Mouse (Mus musculus): ENCODE measurements around the gene Tenm3. TPM values are rescaled to one million over a fixed set of nuclear protein-coding genes. Genes with fewer than 3 reads are reported as not detected.

Gene Tenm3
- polyA plus RNA-seq, 1 experiment = 2.3 TPM

GRCm38 (mm10) chr8:48655381-48656043 is 188.2 kb downstream of the Tenm3 start:
- Histone ChIP-seq H3K36me3 (ENCODE audit: control insufficient read depth, insufficient read depth, low read length) (no peaks in the 10 kb centered on the region), H3K4me3 (ENCODE audit: control insufficient read depth, insufficient read depth, low read length) (no peak overlapping the region), H3K4me1 (replicated peaks; ENCODE audit: control insufficient read depth, insufficient read depth, low read length) (no peaks in the 10 kb centered on the region), H3K27ac (ENCODE audit: control insufficient read depth, insufficient read depth, low read length) (no peak overlapping the region), H3K27me3 (ENCODE audit: control insufficient read depth, insufficient read depth, low read length) (no peaks in the 10 kb centered on the region)
- WGBS = 80% methylated on average over 15 of the region's 15 CpGs
- DNase-seq = no peak
- no peak for TF ChIP-seq CTCF (IDR thresholded peaks at IDR 0.05; ENCODE audit: borderline replicate concordance, control insufficient read depth, extremely low read depth, insufficient read depth, low read length, poor library complexity)
- no peak for TF ChIP-seq POLR2A (IDR thresholded peaks at IDR 0.05; ENCODE audit: control insufficient read depth, extremely low read depth, insufficient read depth, low read length, poor library complexity)

GRCm38 (mm10) chr8:48649845-48650244 is 193.9 kb downstream of the Tenm3 start:
- no peak overlapping the region for H3K4me3 ChIP-seq (ENCODE audit: control insufficient read depth, insufficient read depth, low read length)
- no peak for DNase-seq
- H3K4me1 ChIP-seq (replicated peaks; ENCODE audit: control insufficient read depth, insufficient read depth, low read length) = no peaks in the 10 kb centered on the region
- no peaks in the 10 kb centered on the region for H3K27me3 ChIP-seq (ENCODE audit: control insufficient read depth, insufficient read depth, low read length)
- H3K27ac ChIP-seq (ENCODE audit: control insufficient read depth, insufficient read depth, low read length) = no peak overlapping the region
- no peaks in the 10 kb centered on the region for H3K36me3 ChIP-seq (ENCODE audit: control insufficient read depth, insufficient read depth, low read length)
- TF ChIP-seq CTCF (IDR thresholded peaks at IDR 0.05; ENCODE audit: borderline replicate concordance, control insufficient read depth, extremely low read depth, insufficient read depth, low read length, poor library complexity) = no peak
- TF ChIP-seq POLR2A (IDR thresholded peaks at IDR 0.05; ENCODE audit: control insufficient read depth, extremely low read depth, insufficient read depth, low read length, poor library complexity) = no peak
- WGBS = 93% methylated on average over 7 of the region's 7 CpGs

GRCm38 (mm10) chr8:48649415-48649814 is 194.3 kb downstream of the Tenm3 start:
- no peaks in the 10 kb centered on the region for H3K36me3 ChIP-seq (ENCODE audit: control insufficient read depth, insufficient read depth, low read length)
- no peak overlapping the region for H3K27ac ChIP-seq (ENCODE audit: control insufficient read depth, insufficient read depth, low read length)
- no peaks in the 10 kb centered on the region for H3K27me3 ChIP-seq (ENCODE audit: control insufficient read depth, insufficient read depth, low read length)
- DNase-seq = no peak
- H3K4me3 ChIP-seq (ENCODE audit: control insufficient read depth, insufficient read depth, low read length) = no peak overlapping the region
- H3K4me1 ChIP-seq (replicated peaks; ENCODE audit: control insufficient read depth, insufficient read depth, low read length) = no peaks in the 10 kb centered on the region
- TF ChIP-seq POLR2A (IDR thresholded peaks at IDR 0.05; ENCODE audit: control insufficient read depth, extremely low read depth, insufficient read depth, low read length, poor library complexity) (no peak), CTCF (IDR thresholded peaks at IDR 0.05; ENCODE audit: borderline replicate concordance, control insufficient read depth, extremely low read depth, insufficient read depth, low read length, poor library complexity) (no peak)
- 87% methylated on average over 7 of the region's 7 CpGs for WGBS

- Histone ChIP-seq H3K4me1 (replicated peaks; ENCODE audit: control insufficient read depth, insufficient read depth, low read length) (no peaks in the 10 kb centered on the region), H3K4me3 (ENCODE audit: control insufficient read depth, insufficient read depth, low read length) (no peak overlapping the region), H3K27ac (ENCODE audit: control insufficient read depth, insufficient read depth, low read length) (no peak overlapping the region), H3K27me3 (ENCODE audit: control insufficient read depth, insufficient read depth, low read length) (no peaks in the 10 kb centered on the region), H3K36me3 (ENCODE audit: control insufficient read depth, insufficient read depth, low read length) (no peaks in the 10 kb centered on the region)
- WGBS = 84% methylated on average over 18 of the region's 18 CpGs
- TF ChIP-seq POLR2A (IDR thresholded peaks at IDR 0.05; ENCODE audit: control insufficient read depth, extremely low read depth, insufficient read depth, low read length, poor library complexity) (no peak), CTCF (IDR thresholded peaks at IDR 0.05; ENCODE audit: borderline replicate concordance, control insufficient read depth, extremely low read depth, insufficient read depth, low read length, poor library complexity) (no peak)
- no peak for DNase-seq
Observed at GRCm38 (mm10) chr8:48646110-48646509, 197.6 kb downstream of the Tenm3 start.

- no peaks in the 10 kb centered on the region for H3K36me3 ChIP-seq (ENCODE audit: control insufficient read depth, insufficient read depth, low read length)
- 78% methylated on average over 4 of the region's 4 CpGs for WGBS
- H3K4me3 ChIP-seq (ENCODE audit: control insufficient read depth, insufficient read depth, low read length) = no peak overlapping the region
- no peaks in the 10 kb centered on the region for H3K27me3 ChIP-seq (ENCODE audit: control insufficient read depth, insufficient read depth, low read length)
- TF ChIP-seq POLR2A (IDR thresholded peaks at IDR 0.05; ENCODE audit: control insufficient read depth, extremely low read depth, insufficient read depth, low read length, poor library complexity) (no peak), CTCF (IDR thresholded peaks at IDR 0.05; ENCODE audit: borderline replicate concordance, control insufficient read depth, extremely low read depth, insufficient read depth, low read length, poor library complexity) (no peak)
- H3K4me1 ChIP-seq (replicated peaks; ENCODE audit: control insufficient read depth, insufficient read depth, low read length) = no peaks in the 10 kb centered on the region
- no peak for DNase-seq
- H3K27ac ChIP-seq (ENCODE audit: control insufficient read depth, insufficient read depth, low read length) = no peak overlapping the region
Observed at GRCm38 (mm10) chr8:48638129-48638528, 205.6 kb downstream of the Tenm3 start.

GRCm38 (mm10) chr8:48636979-48637378 is 206.8 kb downstream of the Tenm3 start:
- no peak for DNase-seq
- Histone ChIP-seq H3K4me3 (ENCODE audit: control insufficient read depth, insufficient read depth, low read length) (no peak overlapping the region), H3K4me1 (replicated peaks; ENCODE audit: control insufficient read depth, insufficient read depth, low read length) (no peaks in the 10 kb centered on the region), H3K36me3 (ENCODE audit: control insufficient read depth, insufficient read depth, low read length) (no peaks in the 10 kb centered on the region), H3K27me3 (ENCODE audit: control insufficient read depth, insufficient read depth, low read length) (no peaks in the 10 kb centered on the region), H3K27ac (ENCODE audit: control insufficient read depth, insufficient read depth, low read length) (no peak overlapping the region)
- 88% methylated on average over 5 of the region's 5 CpGs for WGBS
- TF ChIP-seq POLR2A (IDR thresholded peaks at IDR 0.05; ENCODE audit: control insufficient read depth, extremely low read depth, insufficient read depth, low read length, poor library complexity) (no peak), CTCF (IDR thresholded peaks at IDR 0.05; ENCODE audit: borderline replicate concordance, control insufficient read depth, extremely low read depth, insufficient read depth, low read length, poor library complexity) (no peak)

- 87% methylated on average over 4 of the region's 4 CpGs for WGBS
- TF ChIP-seq CTCF (IDR thresholded peaks at IDR 0.05; ENCODE audit: borderline replicate concordance, control insufficient read depth, extremely low read depth, insufficient read depth, low read length, poor library complexity) (no peak), POLR2A (IDR thresholded peaks at IDR 0.05; ENCODE audit: control insufficient read depth, extremely low read depth, insufficient read depth, low read length, poor library complexity) (no peak)
- no peak for DNase-seq
- H3K4me3 ChIP-seq (ENCODE audit: control insufficient read depth, insufficient read depth, low read length) = no peak overlapping the region
- H3K36me3 ChIP-seq (ENCODE audit: control insufficient read depth, insufficient read depth, low read length) = no peaks in the 10 kb centered on the region
- no peak overlapping the region for H3K27ac ChIP-seq (ENCODE audit: control insufficient read depth, insufficient read depth, low read length)
- no peaks in the 10 kb centered on the region for H3K4me1 ChIP-seq (replicated peaks; ENCODE audit: control insufficient read depth, insufficient read depth, low read length)
- no peaks in the 10 kb centered on the region for H3K27me3 ChIP-seq (ENCODE audit: control insufficient read depth, insufficient read depth, low read length)
Observed at GRCm38 (mm10) chr8:48635815-48636214, 207.9 kb downstream of the Tenm3 start.

Data from thymus, adult 2 months (tissue).